Mouse (Mus musculus) liver, adult 2 months (tissue): ENCODE measurements at regions not wholly inside any gene's neighbourhood (a gene's known extent, or its start where the extent isn't known, plus 50 kb on each side); places are given as distances from the start of the nearest gene placed in this dataset.

Source experiments
- CTCF ChIP-seq: fragments of 200-500 bp; IDR thresholded peaks from 2 replicates; pipeline ENCODE4 v1.5.1; 2011; ENCODE audit warnings: low read depth, low read length, control low read depth
- POLR2A ChIP-seq: fragments of 200-500 bp; IDR thresholded peaks from 2 replicates; pipeline ENCODE4 v1.6.1; 2011; ENCODE audit warnings: low read length, control low read depth; ENCODE audit not compliant: insufficient read depth; ENCODE audit errors: extremely low read depth

- no peak for TF ChIP-seq CTCF
- TF ChIP-seq POLR2A = no peak
Measured at GRCm38 (mm10) chr16:63412656-63413055, 451.3 kb downstream of the Epha3 start.
